Mouse (Mus musculus): Measurements from ENCODE around the gene Kif5c.

GRCm38 (mm10) chr2:49788051-49788418 is 168.9 kb downstream of the Kif5c start:
- no peak for TF ChIP-seq POLR2A (IDR thresholded peaks at IDR 0.05; ENCODE audit: insufficient read depth, low read length)
- no peak for TF ChIP-seq CTCF (IDR thresholded peaks at IDR 0.05; ENCODE audit: low read depth, low read length)

Data from ES-Bruce4 (cell line).